Mouse (Mus musculus) ES-Bruce4 (cell line): ENCODE measurements around the gene Iqcf5.

ENCODE experiments used
- CTCF ChIP-seq: IDR thresholded peaks from one replicate; pipeline ENCODE4 v1.8.1; 2011; ENCODE audit warnings: low read depth, low read length
- POLR2A ChIP-seq: IDR thresholded peaks from one replicate; pipeline ENCODE4 v1.8.1; 2011; ENCODE audit warnings: low read length; ENCODE audit not compliant: insufficient read depth

DNA sequence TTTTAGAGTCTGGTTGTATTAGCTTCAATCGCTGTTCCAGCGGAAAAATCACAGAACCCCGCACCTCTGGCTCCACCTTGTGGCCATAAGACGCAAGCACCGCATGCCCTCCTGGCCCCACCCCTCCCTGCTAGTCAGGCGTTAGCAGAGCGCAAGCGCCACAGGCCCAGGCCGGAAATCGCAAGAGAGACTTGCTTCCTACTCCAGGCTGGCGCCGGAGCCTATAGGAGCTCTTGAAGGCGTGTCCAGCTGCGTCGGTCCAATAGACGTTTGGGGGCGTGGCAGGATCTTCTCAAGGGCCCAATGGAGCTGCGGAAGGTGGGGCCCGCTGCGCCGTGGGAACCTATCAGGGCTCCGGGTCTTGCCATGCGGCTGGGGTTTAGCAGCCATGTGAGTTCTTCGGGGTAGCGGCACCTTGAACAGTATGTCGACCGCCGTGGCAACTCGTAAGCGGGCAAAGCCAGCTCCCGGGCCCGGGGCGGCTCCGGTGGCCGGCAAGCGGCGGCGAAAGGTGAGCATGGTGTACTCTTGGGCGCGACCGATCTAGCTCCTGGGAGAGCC is 37.4 kb upstream of the Iqcf5 start, which contains the start of gene Parp3:
- peak; percentile 93 for TF ChIP-seq CTCF
- no peak for TF ChIP-seq POLR2A
